Mouse (Mus musculus) hindbrain, embryonic 14.5 days (tissue): ENCODE data around the gene Hdac4. TPM values are rescaled to one million over a fixed set of nuclear protein-coding genes. Genes with fewer than 3 reads are reported as not detected.

ENCODE experiments used
- ATAC-seq: fragments of 200-750 bp; cut with Nextera tagmentation; 2 replicates; pipeline ENCODE4 v1.8.0; 2017; ENCODE audit warnings: moderate number of reproducible peaks, mild to moderate bottlenecking, moderate TSS enrichment, moderate library complexity; ENCODE audit not compliant: low FRiP score
- DNase-seq: peaks from one replicate; pipeline ENCODE4 v3.0.0-alpha.2; 2015; ENCODE audit warnings: low spot score
- H3K27ac ChIP-seq: fragments of 300-500 bp; sonication (generic); 2 replicates; pipeline ENCODE4 v1.5.1; 2014; ENCODE audit warnings: mild to moderate bottlenecking, moderate library complexity
- H3K27me3 ChIP-seq: fragments of 300-500 bp; sonication (generic); 2 replicates; pipeline ENCODE4 v1.6.1; 2014; ENCODE audit warnings: mild to moderate bottlenecking, low read length, mixed read lengths; ENCODE audit not compliant: control insufficient read depth, insufficient read depth
- H3K36me3 ChIP-seq: fragments of 300-500 bp; sonication (generic); replicated peaks from 2 replicates; pipeline ENCODE4 v1.6.1; 2014; ENCODE audit not compliant: control insufficient read depth, insufficient read depth
- H3K4me1 ChIP-seq: fragments of 300-500 bp; sonication (generic); replicated peaks from 2 replicates; pipeline ENCODE4 v1.6.1; 2014; ENCODE audit warnings: antibody characterized with exemption, low read length, mixed read lengths; ENCODE audit not compliant: control insufficient read depth, insufficient read depth
- H3K4me2 ChIP-seq: fragments of 300-500 bp; sonication (generic); replicated peaks from 2 replicates; pipeline ENCODE4 v1.6.1; 2014; ENCODE audit warnings: mild to moderate bottlenecking, moderate library complexity
- H3K4me3 ChIP-seq: fragments of 300-500 bp; sonication (generic); replicated peaks from 2 replicates; pipeline ENCODE4 v1.5.1; 2014; ENCODE audit warnings: mild to moderate bottlenecking, low read length
- H3K9ac ChIP-seq: fragments of 300-500 bp; sonication (generic); 2 replicates; pipeline ENCODE4 v1.6.1; 2014
- H3K9me3 ChIP-seq: fragments of 300-500 bp; sonication (generic); 2 replicates; pipeline ENCODE4 v1.6.1; 2016; ENCODE audit warnings: low read length; ENCODE audit not compliant: control insufficient read depth
- WGBS: fragments of 180-500 bp; shearing (Covaris S2); extraction: QIAGEN DNeasy Blood & Tissue Kit; methylation state at CpG from one replicate; pipeline ENCODE4 v1.1.7; 2014; 5-methylcytosine and 5-hydroxymethylcytosine counted together
- polyA plus RNA-seq: library from polyadenylated mRNA; unstranded; fragments of >200 nt; fragmentation: Nextera tagmentation; extraction: Ambion mirVana; gene quantifications from 2 replicates; pipeline ENCODE4 v1.2.1, GENCODE M21; 2014

Hdac4 gene
- polyA plus RNA-seq, 1 experiment from 2014 or later = 27.5 TPM

GRCm38 (mm10) chr1:92127366-92127765 lies 68.1 kb downstream of the Hdac4 start:
- Histone ChIP-seq H3K27ac (no peak overlapping the region), H3K36me3 (no peaks in the 10 kb centered on the region), H3K9ac (no peak overlapping the region), H3K4me1 (peaks cover 12% of the 10 kb centered on the region; the same call in 1 of the 2 replicates), H3K4me3 (no peak overlapping the region), H3K9me3 (no peaks in the 10 kb centered on the region), H3K4me2 (no peak overlapping the region), H3K27me3 (no peaks in the 10 kb centered on the region)
- DNase-seq (no peak), ATAC-seq (no peak)
- 89% methylated on average over 1 of the region's 1 CpGs for WGBS

DNA sequence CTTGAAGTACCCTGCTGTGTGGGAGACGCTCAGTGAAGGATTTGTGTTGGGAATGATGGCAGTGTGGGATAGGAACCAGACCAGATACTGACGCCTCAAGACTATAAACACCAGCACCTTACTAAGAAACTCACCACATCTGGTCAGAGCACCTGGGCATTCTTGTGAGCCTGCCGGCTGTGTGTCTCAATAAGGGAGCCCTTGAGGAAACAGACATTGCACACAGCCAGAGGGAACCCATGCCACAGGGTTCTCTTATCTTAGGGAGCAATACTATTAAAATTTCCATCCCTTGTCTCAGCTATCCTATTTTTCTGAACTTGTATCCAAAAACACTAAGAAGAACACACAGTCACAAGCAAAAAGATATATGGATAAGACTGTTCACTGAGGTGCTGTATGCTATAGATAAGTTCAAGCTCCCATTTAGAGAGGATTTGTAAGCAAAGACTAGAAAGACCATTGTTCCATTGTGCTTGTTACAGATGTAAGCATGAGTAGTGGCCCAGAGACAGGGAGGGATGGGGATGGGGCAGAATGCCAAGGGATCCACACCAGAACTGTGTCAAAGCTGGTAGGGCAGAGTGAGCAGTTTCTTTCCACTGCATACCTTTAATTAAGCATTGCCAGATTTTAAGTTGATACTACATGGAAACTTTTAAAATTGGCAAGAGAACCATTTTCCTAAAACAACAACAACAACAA lies 70.8 kb downstream of the Hdac4 start:
- Histone ChIP-seq H3K36me3 (no peaks in the 10 kb centered on the region), H3K9ac (no peak overlapping the region), H3K4me2 (no peak overlapping the region), H3K4me1 (no peaks in the 10 kb centered on the region), H3K27me3 (no peaks in the 10 kb centered on the region), H3K27ac (no peak overlapping the region), H3K4me3 (no peak overlapping the region), H3K9me3 (no peaks in the 10 kb centered on the region)
- 87% methylated on average over 3 of the region's 3 CpGs for WGBS
- no peak for DNase-seq
- ATAC-seq = no peak

GRCm38 (mm10) chr1:92119303-92119702 lies 76.2 kb downstream of the Hdac4 start:
- DNase-seq (no peak), ATAC-seq (no peak)
- no peak overlapping the region for H3K27ac ChIP-seq
- no peaks in the 10 kb centered on the region for H3K36me3 ChIP-seq
- no peaks in the 10 kb centered on the region for H3K9me3 ChIP-seq
- H3K4me2 ChIP-seq = no peak overlapping the region
- no peak overlapping the region for H3K9ac ChIP-seq
- H3K27me3 ChIP-seq = no peaks in the 10 kb centered on the region
- 49% methylated on average over 5 of the region's 5 CpGs for WGBS
- H3K4me3 ChIP-seq = no peak overlapping the region
- no peaks in the 10 kb centered on the region for H3K4me1 ChIP-seq

- no peaks in the 10 kb centered on the region for H3K4me1 ChIP-seq
- no peak overlapping the region for H3K9ac ChIP-seq
Measured at GRCm38 (mm10) chr1:92117597-92117996, 77.9 kb downstream of the Hdac4 start.

GRCm38 (mm10) chr1:92116169-92116568 lies 79.3 kb downstream of the Hdac4 start:
- Histone ChIP-seq H3K9ac (no peak overlapping the region), H3K9me3 (no peaks in the 10 kb centered on the region), H3K4me1 (no peaks in the 10 kb centered on the region), H3K4me2 (no peak overlapping the region), H3K36me3 (no peaks in the 10 kb centered on the region), H3K27ac (no peak overlapping the region), H3K27me3 (no peaks in the 10 kb centered on the region), H3K4me3 (no peak overlapping the region)
- no peak for ATAC-seq
- WGBS = 82% methylated on average over 4 of the region's 4 CpGs
- no peak for DNase-seq

More at GRCm38 (mm10) chr1:92117597-92117996, 77.9 kb downstream of the Hdac4 start:
- Histone ChIP-seq H3K27ac (no peak overlapping the region), H3K4me3 (no peak overlapping the region), H3K27me3 (no peaks in the 10 kb centered on the region), H3K4me2 (no peak overlapping the region), H3K9me3 (no peaks in the 10 kb centered on the region), H3K36me3 (no peaks in the 10 kb centered on the region)
- WGBS = 96% methylated on average over 5 of the region's 5 CpGs
- DNase-seq (no peak), ATAC-seq (no peak)

DNA sequence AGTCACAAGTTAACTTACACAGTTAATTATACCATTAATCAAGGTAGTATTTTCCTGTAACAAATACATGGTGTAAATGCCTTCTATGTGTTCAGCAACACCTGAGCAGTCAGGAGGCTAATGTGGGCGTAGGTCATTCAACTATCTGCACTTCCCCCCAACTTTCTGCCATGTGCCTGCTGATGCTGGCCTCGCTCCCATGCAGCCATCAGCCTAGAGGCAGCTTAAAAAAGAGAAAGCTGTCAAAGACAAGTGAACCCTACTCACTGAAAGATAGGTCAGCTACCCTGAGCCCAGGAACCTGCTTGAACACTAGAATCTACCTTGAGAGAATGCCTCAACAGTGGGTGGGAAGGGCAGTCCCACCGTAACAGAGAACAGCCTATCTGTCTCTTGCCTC lies 81.4 kb downstream of the Hdac4 start:
- Histone ChIP-seq H3K4me3 (no peak overlapping the region), H3K36me3 (no peaks in the 10 kb centered on the region), H3K9me3 (no peaks in the 10 kb centered on the region), H3K4me1 (no peaks in the 10 kb centered on the region), H3K27ac (no peak overlapping the region), H3K4me2 (no peak overlapping the region), H3K27me3 (no peaks in the 10 kb centered on the region), H3K9ac (no peak overlapping the region)
- 91% methylated on average over 3 of the region's 3 CpGs for WGBS
- no peak for ATAC-seq
- DNase-seq = no peak

- DNase-seq = no peak
- no peaks in the 10 kb centered on the region for H3K36me3 ChIP-seq
- H3K9me3 ChIP-seq = no peaks in the 10 kb centered on the region
- H3K4me2 ChIP-seq = no peak overlapping the region
- 85% methylated on average over 6 of the region's 6 CpGs for WGBS
- H3K27ac ChIP-seq = no peak overlapping the region
- H3K27me3 ChIP-seq = no peaks in the 10 kb centered on the region
- H3K9ac ChIP-seq = no peak overlapping the region
- no peak overlapping the region for H3K4me3 ChIP-seq
- ATAC-seq = no peak
- H3K4me1 ChIP-seq = no peaks in the 10 kb centered on the region; the same call in 1 of the 2 replicates
Measured at GRCm38 (mm10) chr1:92113243-92114009, 82.1 kb downstream of the Hdac4 start.

GRCm38 (mm10) chr1:92112591-92112990 lies 82.9 kb downstream of the Hdac4 start:
- H3K4me1 ChIP-seq = no peaks in the 10 kb centered on the region; the same call in 1 of the 2 replicates
- ATAC-seq (no peak), DNase-seq (no peak)
- no peak overlapping the region for H3K4me2 ChIP-seq
- H3K4me3 ChIP-seq = no peak overlapping the region
- H3K27ac ChIP-seq = no peak overlapping the region
- 91% methylated on average over 5 of the region's 5 CpGs for WGBS
- no peaks in the 10 kb centered on the region for H3K9me3 ChIP-seq
- H3K27me3 ChIP-seq = no peaks in the 10 kb centered on the region
- no peak overlapping the region for H3K9ac ChIP-seq
- no peaks in the 10 kb centered on the region for H3K36me3 ChIP-seq

- Histone ChIP-seq H3K4me3 (no peak overlapping the region), H3K27ac (no peak overlapping the region), H3K36me3 (no peaks in the 10 kb centered on the region), H3K9me3 (no peaks in the 10 kb centered on the region), H3K4me2 (no peak overlapping the region), H3K27me3 (no peaks in the 10 kb centered on the region), H3K4me1 (no peaks in the 10 kb centered on the region; the same call in 1 of the 2 replicates), H3K9ac (no peak overlapping the region)
- 85% methylated on average over 2 of the region's 2 CpGs for WGBS
- DNase-seq (no peak), ATAC-seq (no peak)
Measured at GRCm38 (mm10) chr1:92111551-92111950, 83.9 kb downstream of the Hdac4 start.
